Mouse (Mus musculus) mature B cell (primary cell): Measurements from ENCODE around the gene Mafg.
"Not testable (repeated sequence)": the region's sequence is repeated elsewhere in the genome, so short reads cannot be mapped to it uniquely, and the experiment has no call there.

ENCODE experiments used
- in situ Hi-C: fragments of 300-500 bp; cut with MboI; formaldehyde crosslinking; loops from 2 replicates; pipeline ENCODE4 v1.14.3; 2019

Mafg gene

DNA sequence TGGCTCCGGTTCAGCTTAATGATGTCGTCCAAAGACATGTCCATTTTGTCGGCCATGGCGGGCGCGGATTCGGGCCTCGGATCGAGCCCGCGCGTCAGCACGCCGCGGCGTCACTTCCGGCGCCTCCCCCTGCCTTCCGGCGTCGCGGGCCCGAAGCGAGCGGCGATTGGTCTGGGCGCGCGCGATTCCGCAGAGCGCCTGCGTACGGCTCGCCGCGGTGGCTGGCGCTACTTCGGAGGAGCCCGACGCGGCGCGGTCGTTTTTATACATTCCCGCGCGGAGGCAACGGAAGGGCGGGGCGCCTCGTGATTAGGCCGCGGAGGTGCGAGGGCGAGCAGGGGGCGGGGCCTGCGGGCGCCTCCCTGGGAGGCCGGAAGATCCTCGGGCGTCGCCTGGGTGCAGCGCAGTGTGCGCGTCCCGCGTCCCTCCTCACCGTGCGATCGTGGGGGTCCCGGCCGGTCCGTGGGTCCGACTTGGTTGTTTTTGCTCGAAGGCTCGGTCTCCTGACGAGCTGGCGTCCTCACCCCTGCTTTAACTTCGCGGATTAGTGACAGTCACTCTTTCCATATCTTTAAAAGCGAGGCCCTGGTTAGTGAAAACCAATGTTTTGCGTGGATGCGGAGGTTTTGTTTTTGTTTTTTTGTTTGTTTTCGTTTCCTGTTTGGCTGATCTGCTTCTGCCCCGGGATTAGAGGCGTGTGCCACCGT is 35.0 kb downstream of the Mafg start, which contains the start of the genes Alyref and Anapc11:
Gene Alyref (minus strand): TSS at position 83 of the 707 bp plus-strand sequence.
Gene Anapc11 (plus strand): TSS at position 139 of the 707 bp plus-strand sequence.
- in situ Hi-C loops: no loop called here

DNA sequence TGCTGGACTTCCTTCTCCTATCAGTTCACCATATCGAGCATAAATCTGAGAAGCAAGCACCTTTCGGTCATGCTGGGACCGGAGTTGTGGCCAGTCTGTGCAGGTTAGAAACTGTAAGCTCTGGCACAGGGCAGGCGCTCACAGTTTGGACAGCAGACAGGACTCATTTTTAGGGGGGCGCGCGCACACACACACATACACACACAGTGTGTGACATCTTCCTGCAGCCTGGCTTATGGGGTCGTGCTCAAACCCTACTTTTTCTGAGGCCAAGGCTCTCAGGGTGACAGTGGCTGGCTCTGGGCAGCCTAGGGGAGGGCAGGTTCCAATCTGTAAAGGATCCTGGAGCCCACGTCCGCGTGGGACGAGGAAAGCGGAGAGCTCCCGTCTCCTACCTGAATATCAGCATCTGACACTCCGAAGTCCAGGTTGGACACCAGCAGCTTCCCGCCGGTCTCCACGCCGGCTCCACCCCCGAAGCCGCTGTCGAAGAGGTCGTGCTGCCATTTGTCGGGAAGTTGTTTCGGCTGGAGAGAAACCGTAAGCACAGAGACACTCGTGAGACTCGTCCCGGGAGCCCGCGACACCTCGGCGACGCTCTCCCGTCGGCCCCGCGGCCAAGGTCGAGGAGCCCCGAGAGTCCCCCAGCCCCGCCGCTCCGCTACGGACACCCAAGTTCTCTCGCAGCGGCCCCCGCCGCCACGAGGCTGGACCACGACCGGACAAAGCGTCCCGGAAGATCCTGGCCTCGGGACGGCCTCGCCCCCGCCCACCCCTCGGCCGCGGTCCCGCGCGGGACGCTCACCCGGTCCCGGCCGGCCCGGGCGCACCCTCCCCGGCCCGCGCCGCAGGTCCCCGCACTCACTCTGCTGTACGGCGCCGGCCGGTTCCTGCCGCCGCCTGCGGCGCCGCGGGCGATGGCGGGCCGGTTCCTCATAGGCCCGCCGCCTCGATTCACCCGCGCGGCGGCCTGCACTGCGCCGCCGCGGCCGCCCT is 35.9 kb downstream of the Mafg start:
- in situ Hi-C loops: no loop called here

DNA sequence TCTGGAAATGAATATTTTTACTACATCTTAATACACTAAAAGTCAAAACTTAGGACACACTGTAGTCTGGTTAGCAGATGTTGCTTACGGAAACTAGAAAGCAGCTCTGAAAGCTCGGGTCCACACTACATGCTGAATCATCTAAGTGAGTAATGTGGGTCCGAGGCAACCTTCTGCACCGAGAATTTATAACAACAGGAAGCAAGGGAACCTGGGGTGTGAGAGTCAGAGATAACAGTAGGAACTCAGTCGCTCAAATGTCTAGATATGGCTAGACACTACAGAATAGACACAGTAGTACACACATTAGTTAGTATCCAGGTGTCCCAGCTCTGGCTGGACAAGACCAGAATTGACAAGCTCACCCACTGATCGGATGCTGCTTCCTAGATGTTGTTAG is 44.9 kb downstream of the Mafg start:
- in situ Hi-C loops: no loop called here

DNA sequence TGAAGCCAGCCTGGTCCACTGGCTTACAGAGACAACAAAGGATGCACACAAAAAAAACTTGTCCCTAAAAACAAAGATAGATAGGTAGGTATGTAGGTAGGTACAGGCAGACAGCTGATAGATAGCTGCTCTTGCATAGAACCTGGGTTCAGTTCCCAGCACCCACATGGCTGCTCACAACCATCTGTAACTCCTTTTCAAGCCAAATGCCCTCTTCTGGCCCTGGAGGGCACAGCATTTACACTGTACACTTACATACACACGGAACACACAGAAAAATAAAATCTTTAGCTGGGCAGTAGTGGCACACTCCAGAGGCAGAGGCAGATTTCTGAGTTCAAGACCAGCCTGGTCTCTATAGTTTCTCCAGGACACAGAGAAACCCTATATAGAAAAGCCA is 49.5 kb downstream of the Mafg start:
- in situ Hi-C loops: no loop called here

DNA sequence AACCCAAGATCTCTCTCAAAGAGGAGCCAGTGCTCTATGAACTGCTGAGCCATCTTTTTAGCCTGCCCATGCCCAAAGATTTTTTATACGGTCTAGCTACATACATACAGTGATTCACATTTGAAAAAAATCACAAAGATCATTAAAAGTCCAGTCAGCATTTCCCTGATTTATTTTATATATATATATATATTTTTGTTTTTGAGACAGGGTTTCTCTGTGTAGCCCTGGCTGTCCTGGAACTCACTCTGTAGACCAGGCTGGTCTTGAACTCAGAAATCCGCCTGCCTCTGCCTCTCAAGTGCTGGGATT is 50.5 kb downstream of the Mafg start:
- in situ Hi-C loops: not testable (repeated sequence)

DNA sequence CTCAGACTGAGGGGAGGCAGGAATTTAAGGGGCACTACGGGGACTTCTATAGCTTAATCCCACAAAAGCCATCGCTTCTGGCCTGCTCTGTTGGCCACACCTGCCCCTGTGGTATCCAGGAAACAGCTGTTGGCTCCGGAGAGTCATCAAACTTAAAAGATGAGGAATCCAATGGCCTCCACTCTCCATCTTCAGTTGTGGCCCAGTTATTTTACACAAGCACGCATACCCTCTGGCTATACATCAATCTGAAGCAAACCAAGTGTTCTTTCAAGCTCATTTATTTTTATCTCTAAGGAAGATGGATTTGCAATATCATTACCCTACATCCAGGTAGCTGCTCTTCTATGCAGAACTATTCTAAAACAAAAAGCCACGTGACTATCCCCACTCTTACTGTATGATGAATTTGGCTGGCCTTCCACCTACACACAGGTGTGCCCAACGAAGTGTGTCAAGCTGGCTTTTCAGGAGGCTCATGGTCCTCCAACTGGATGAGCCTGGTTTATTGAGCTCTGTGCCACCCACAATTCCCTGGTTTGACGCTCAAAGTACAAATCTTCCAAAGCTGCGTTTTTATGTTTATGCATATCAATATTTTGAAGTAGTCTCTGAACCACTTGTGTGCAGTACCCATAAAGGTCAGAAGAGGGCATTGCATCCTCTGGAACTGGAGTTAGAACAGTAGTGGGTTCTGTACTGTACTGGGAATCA is 51.0 kb downstream of the Mafg start:
- in situ Hi-C loops: no loop called here

DNA sequence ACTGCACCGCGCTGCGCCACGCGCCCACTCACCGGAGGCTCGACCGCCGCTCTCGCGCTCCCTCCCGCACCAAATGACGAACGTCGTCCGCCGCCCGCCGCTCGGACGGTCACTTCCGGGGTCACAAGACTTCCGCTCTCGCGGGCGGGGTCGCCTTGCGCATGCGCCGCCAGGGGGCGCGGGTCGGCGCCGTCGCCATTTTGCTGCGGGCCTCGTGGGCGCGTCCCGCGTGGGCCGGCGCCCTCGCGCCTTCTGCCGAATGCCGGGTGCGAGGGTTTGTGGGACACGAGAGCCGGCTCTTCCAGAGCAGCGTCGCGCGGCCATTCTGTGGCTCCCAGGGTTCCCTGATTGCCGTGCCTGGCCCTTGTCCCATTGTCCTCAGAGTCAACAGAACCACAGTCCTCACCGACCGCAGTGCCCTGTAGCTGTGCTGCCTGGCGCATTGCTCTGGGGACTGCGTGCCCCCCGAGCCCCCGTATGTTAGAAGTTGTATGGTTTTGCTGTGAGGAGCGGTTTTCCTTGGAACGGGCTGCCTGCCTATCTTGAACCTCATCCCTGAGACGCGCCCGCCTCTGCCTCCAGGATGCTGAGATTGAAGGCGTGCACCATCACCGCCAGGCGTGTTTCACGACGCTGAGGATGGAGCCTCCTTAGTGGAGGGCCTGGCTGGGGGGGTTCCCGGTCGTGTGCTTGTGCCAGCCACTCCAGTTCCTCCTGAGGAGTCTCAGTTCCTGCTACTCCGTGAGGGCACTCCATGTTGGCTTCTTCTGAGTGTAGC is 51.7 kb downstream of the Mafg start, which contains the start of gene Arhgdia:
Gene Arhgdia (minus strand): TSS at position 135 of the 778 bp plus-strand sequence.
- in situ Hi-C loops: no loop called here

DNA sequence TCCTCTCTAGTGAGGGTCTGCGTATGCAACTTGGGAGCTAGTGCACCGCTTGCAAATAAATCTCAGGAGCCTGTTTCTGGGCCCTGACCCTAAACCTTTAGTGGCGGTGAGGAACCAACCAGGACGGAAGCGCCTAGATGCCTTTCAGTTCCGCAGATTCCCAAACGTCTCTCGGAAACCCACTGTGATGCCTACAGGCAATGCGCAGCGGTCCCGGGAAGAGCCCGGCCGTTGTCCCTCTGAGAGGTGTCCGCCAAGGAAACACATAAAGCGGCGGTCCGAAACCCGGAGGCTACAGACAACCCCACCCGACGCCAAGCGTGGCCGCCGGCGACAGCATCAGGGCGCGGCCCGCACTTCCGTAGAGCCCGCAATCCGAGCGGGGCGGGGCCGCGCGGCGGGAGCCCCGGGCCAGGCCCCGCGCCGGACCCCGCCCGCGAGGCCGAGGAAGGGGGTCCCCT is 52.5 kb downstream of the Mafg start:
- in situ Hi-C loops: no loop called here

DNA sequence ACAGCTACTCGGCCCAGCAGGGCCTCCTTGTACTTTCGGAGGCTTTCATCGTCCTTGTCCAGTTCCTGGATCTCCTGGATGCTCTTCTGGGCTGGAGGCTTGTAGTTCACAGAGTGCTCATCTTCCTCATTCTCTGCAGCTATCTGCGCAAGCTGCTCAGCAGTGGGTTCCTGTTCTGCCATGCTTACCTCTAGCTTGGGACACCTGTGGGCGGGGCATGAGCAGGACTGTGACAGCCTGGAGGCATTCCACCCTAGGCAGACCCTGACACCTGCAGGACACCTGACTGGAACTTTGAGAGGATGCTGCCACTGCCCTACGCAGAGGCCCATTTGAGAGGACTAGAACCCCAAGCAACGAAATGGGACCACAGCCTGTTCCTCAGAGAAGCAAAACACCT is 53.2 kb downstream of the Mafg start:
- in situ Hi-C loops: no loop called here

DNA sequence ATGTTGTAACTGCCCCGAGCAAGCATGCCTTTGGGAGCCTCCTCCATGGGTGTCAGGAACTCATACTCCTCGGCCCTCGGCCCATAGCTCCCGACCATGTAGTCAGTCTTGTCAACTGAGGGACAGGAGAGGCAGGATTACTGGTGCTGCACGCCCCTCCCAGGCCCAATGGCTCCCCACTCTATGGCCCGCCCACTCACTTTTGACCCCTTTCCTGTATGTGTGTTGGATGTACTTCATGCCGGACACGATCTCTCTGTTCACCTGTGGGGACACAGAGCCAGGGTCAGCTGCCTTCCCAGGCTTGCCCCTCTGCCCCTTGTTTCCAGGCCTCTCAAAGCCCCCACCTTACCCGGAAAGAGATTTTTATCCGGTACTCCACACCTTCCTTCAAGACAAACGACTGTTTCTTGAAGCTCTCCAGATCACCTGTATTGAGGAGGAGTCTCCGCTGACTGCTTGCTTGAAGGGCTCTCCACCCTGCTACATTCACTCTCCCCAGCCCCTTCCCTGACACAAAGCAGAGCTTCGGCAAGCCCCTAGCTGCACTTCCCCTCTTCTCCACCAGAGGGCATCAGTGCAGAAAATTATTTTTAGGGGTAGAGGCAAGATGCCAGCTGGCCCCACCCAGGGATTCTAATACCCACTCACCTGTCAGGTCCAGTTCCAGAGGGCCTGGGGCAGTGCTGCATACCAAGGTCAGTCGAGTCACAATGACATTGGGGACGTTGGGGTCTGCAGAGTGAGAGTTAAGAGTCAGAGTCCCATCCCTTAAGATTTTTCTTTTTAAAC is 53.9 kb downstream of the Mafg start:
- in situ Hi-C loops: no loop called here

DNA sequence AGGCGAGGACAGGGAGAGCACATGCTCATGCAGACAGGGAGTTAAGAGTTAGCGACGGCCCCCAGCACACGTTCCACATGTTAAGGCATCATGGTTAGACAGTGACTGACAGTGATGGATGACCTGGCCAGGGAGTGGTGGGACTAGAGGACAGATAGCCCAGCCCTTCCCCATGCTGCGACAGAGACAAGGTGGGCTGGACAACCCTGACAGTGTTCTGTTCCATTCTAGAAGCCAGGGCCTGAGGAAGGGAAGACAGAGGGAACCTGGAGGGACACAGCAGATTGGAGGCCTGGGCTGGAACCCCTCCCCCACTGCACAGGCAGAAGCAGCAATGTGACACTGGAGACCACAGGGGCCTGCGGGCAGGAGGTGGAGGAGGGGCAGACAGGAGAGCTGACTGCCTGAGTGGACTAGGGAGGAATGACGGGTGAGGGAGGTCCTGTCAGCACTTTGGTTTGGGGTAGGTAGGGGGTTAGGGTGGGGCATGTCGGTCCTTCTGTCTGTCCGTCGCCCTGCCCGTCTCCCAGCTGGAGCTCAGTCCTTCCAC is 54.6 kb downstream of the Mafg start:
- in situ Hi-C loops: no loop called here

DNA sequence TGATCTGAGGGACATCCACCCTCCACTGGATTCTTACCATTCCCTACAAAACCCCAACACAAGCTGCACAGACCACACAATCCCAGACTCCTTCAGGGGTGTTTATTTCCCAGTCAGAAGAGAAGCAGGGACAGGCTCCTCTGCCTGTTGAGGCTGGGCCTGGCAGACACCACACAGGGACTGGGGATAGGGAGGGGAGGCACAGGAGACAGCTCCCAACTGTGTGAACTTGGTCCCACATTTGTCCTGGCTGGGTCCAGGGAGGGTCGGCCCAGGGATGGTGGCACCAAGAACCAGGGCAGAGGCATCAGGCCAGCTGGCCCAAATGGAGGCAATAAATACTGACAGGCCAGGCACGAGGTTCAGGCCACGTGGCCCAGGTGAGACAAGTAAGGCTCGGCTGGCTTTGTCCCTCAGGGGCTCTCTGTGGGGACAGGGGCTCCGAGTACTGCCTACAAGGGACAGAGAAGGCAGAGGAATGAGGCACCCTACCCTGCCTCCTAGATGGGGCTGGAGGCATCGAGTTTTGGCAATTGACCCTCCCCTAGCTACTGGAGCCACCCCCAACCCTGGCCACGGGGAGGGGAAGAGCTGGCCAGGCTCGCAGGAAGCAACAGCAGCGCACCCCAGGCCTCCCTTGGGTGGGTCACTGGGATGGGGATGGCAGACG is 55.2 kb downstream of the Mafg start:
- in situ Hi-C loops: no loop called here

DNA sequence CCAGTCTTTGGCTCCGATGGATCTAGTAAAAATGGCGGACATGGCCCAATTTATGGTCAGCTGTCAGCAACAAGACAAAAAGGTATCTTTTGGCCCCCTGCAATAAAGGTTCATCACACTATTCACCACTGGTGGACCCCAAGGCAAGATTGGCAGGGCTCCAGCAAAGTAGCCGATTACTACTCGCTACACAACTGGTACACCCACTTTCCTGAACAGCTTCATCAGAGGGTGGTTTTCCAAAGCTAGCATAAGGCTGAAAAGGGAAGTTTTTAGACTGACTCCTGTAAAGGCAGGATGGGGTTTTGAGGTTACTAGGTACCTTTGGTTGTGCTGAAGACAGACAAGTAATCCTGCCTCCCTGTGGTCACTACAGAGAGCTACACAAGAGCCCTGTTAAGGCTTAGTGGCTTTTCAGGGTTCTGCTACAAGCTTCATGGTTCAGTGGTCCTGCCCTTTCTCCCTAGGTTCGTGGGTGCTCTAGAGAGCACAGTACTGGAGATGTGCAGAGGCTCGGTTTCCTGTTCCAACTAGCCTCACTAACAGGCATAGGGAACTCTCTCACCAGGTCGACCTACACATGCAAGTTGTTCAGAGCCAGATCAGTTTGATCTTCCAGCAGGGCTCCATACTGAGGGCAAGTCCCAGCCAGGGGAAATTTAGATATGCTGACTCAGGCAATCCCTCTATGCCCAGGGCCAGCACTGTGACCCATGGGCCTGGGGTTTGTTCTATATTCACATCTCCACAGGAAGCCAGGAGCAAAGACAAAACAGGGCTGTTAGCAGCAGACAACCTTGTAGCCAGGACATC is 56.0 kb downstream of the Mafg start:
- in situ Hi-C loops: no loop called here

DNA sequence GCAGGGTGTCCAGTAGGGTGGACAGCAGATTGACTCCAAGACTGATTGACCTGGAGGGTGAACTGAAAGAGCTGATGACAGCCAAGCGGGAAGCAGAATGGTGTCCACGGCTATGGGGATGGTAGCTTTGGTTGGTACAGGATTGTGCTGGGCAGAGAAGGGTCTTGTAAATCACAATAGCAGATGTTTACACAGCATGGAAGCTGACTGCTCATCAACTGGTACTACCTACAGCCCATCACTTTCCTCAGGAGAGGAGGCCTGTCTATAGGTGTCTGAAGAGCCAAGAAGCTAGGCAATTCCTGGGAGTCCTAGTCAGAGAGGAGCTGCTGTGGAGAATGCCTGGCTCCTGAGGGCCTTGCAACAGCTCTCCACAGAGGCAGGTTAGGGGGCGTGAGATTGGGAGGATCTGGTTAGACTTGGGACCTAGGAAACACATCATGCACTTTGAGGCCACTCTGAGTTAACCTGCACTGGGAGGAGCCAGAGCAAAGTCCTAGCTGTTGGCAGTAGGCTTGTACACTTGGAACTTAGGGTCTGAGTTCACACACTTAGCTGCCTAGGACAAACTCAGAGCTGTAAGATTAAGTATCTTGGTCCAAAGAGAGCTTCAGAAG is 56.9 kb downstream of the Mafg start:
- in situ Hi-C loops: no loop called here

DNA sequence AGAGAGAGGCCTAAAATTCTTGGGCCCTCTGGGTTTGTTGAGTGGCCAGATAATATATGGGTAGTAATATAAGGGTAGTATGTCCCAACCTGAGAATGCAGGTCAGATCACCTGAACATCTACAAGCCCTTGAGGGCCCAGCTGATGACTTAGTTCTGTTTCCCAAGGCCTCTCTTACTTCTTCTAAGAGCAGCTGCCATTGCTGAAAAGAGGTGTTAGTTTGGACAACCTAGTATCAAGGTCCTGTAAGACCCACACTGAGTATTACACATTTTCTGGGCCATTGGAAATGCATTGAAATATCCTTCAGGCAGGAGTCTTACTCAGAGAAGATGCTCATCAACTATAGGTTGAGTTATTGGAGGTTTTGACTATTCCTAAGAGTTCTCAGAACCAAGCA is 57.5 kb downstream of the Mafg start:
- in situ Hi-C loops: no loop called here
